Mouse (Mus musculus) hindbrain, embryonic 16.5 days (tissue): ENCODE results near the gene Trpm7. TPM values are rescaled to one million over a fixed set of nuclear protein-coding genes. Genes with fewer than 3 reads are reported as not detected.

Experiments used
- ATAC-seq: fragments of 200-750 bp; cut with Nextera tagmentation; 2 replicates; pipeline ENCODE4 v1.8.0; 2017; ENCODE audit warnings: moderate TSS enrichment, moderate library complexity
- H3K27ac ChIP-seq: fragments of 300-500 bp; sonication (generic); 2 replicates; pipeline ENCODE4 v1.5.1; 2014; ENCODE audit warnings: low read depth, mild to moderate bottlenecking, control low read depth, low read length, moderate library complexity
- H3K27me3 ChIP-seq: fragments of 300-500 bp; sonication (generic); replicated peaks from 2 replicates; pipeline ENCODE4 v1.6.1; 2014; ENCODE audit warnings: low read length; ENCODE audit not compliant: control insufficient read depth, insufficient read depth
- H3K36me3 ChIP-seq: fragments of 300-500 bp; sonication (generic); 2 replicates; pipeline ENCODE4 v1.6.1; 2014; ENCODE audit warnings: mild to moderate bottlenecking, low read length, moderate library complexity, mixed read lengths; ENCODE audit not compliant: control insufficient read depth, insufficient read depth
- H3K4me1 ChIP-seq: fragments of 300-500 bp; sonication (generic); 2 replicates; pipeline ENCODE4 v1.6.1; 2014; ENCODE audit warnings: low read depth, low read length; ENCODE audit not compliant: control insufficient read depth, insufficient read depth
- H3K4me2 ChIP-seq: fragments of 300-500 bp; sonication (generic); 2 replicates; pipeline ENCODE4 v1.6.1; 2014; ENCODE audit warnings: mild to moderate bottlenecking, low read length, control low read depth, moderate library complexity
- H3K4me3 ChIP-seq: fragments of 300-500 bp; sonication (generic); 2 replicates; pipeline ENCODE4 v1.5.1; 2014; ENCODE audit warnings: mild to moderate bottlenecking, low read length, control low read depth, moderate library complexity
- H3K9ac ChIP-seq: fragments of 300-500 bp; sonication (generic); 2 replicates; pipeline ENCODE4 v1.6.1; 2014; ENCODE audit warnings: low read depth, mild to moderate bottlenecking, control low read depth, low read length, moderate library complexity
- H3K9me3 ChIP-seq: fragments of 300-500 bp; sonication (generic); 2 replicates; pipeline ENCODE4 v1.6.1; 2014; ENCODE audit warnings: mild to moderate bottlenecking, low read length, moderate library complexity; ENCODE audit not compliant: control insufficient read depth
- WGBS: fragments of 180-500 bp; shearing (Covaris S2); extraction: QIAGEN DNeasy Blood & Tissue Kit; methylation state at CpG from one replicate; pipeline ENCODE4 v1.1.7; 2014; 5-methylcytosine and 5-hydroxymethylcytosine counted together
- polyA plus RNA-seq: library from polyadenylated mRNA; unstranded; fragments of >200 nt; fragmentation: Nextera tagmentation; extraction: Ambion mirVana; gene quantifications from 2 replicates; pipeline ENCODE4 v1.2.1, GENCODE M21; 2015

Gene Trpm7
- polyA plus RNA-seq, 1 experiment from 2014 or later = 28.8 TPM

GRCm38 (mm10) chr2:126865026-126865425 lies 11.0 kb downstream of the Trpm7 start:
- Histone ChIP-seq H3K4me3 (no peak overlapping the region), H3K4me2 (no peak overlapping the region), H3K27ac (no peak overlapping the region), H3K27me3 (no peaks in the 10 kb centered on the region), H3K9ac (no peak overlapping the region), H3K36me3 (no peaks in the 10 kb centered on the region), H3K4me1 (no peaks in the 10 kb centered on the region), H3K9me3 (no peaks in the 10 kb centered on the region)
- no peak for ATAC-seq
- 92% methylated on average over 3 of the region's 3 CpGs for WGBS

GRCm38 (mm10) chr2:126844751-126845150 lies 31.3 kb downstream of the Trpm7 start:
- no peaks in the 10 kb centered on the region for H3K27me3 ChIP-seq
- H3K27ac ChIP-seq = no peak overlapping the region
- H3K4me3 ChIP-seq = no peak overlapping the region
- ATAC-seq = no peak
- H3K9ac ChIP-seq = no peak overlapping the region
- 91% methylated on average over 4 of the region's 4 CpGs for WGBS
- no peaks in the 10 kb centered on the region for H3K9me3 ChIP-seq
- H3K4me2 ChIP-seq = no peak overlapping the region
- H3K4me1 ChIP-seq = no peaks in the 10 kb centered on the region
- peaks cover 21% of the 10 kb centered on the region for H3K36me3 ChIP-seq

- H3K27me3 ChIP-seq = no peaks in the 10 kb centered on the region
- no peak overlapping the region for H3K4me2 ChIP-seq
- H3K27ac ChIP-seq = no peak overlapping the region
- no peaks in the 10 kb centered on the region for H3K4me1 ChIP-seq
- H3K9me3 ChIP-seq = no peaks in the 10 kb centered on the region
- WGBS = 95% methylated on average over 5 of the region's 5 CpGs
- no peak overlapping the region for H3K9ac ChIP-seq
- peaks cover 30% of the 10 kb centered on the region for H3K36me3 ChIP-seq
- no peak overlapping the region for H3K4me3 ChIP-seq
- ATAC-seq = no peak
Measured at GRCm38 (mm10) chr2:126838848-126839247, 37.2 kb downstream of the Trpm7 start.

- Histone ChIP-seq H3K27ac (no peak overlapping the region), H3K9me3 (no peaks in the 10 kb centered on the region), H3K4me1 (no peaks in the 10 kb centered on the region), H3K9ac (no peak overlapping the region), H3K27me3 (no peaks in the 10 kb centered on the region), H3K36me3 (peaks cover 13% of the 10 kb centered on the region), H3K4me2 (no peak overlapping the region), H3K4me3 (no peak overlapping the region)
- no peak for ATAC-seq
- 84% methylated on average over 2 of the region's 2 CpGs for WGBS
Measured at GRCm38 (mm10) chr2:126817414-126817813, 58.6 kb downstream of the Trpm7 start.

GRCm38 (mm10) chr2:126816644-126817347 lies 59.2 kb downstream of the Trpm7 start:
- Histone ChIP-seq H3K9ac (no peak overlapping the region), H3K27ac (no peak overlapping the region), H3K9me3 (no peaks in the 10 kb centered on the region), H3K4me2 (no peak overlapping the region), H3K36me3 (peaks cover 16% of the 10 kb centered on the region), H3K4me3 (no peak overlapping the region), H3K27me3 (no peaks in the 10 kb centered on the region), H3K4me1 (no peaks in the 10 kb centered on the region)
- 92% methylated on average over 4 of the region's 4 CpGs for WGBS
- no peak for ATAC-seq

GRCm38 (mm10) chr2:126815822-126816221 lies 60.2 kb downstream of the Trpm7 start:
- no peak overlapping the region for H3K4me2 ChIP-seq
- no peak for ATAC-seq
- H3K9ac ChIP-seq = no peak overlapping the region
- no peaks in the 10 kb centered on the region for H3K27me3 ChIP-seq
- H3K27ac ChIP-seq = no peak overlapping the region
- no peak overlapping the region for H3K4me3 ChIP-seq
- peaks cover 21% of the 10 kb centered on the region for H3K36me3 ChIP-seq
- H3K4me1 ChIP-seq = no peaks in the 10 kb centered on the region
- 23% methylated on average over 1 of the region's 1 CpGs for WGBS
- no peaks in the 10 kb centered on the region for H3K9me3 ChIP-seq

GRCm38 (mm10) chr2:126801980-126802379 lies 74.0 kb downstream of the Trpm7 start:
- ATAC-seq = no peak
- no peaks in the 10 kb centered on the region for H3K4me1 ChIP-seq
- 95% methylated on average over 3 of the region's 3 CpGs for WGBS

GRCm38 (mm10) chr2:126798455-126798854 lies 77.6 kb downstream of the Trpm7 start:
- WGBS = 80% methylated on average over 5 of the region's 5 CpGs
- H3K4me1 ChIP-seq = no peaks in the 10 kb centered on the region

More at GRCm38 (mm10) chr2:126801980-126802379, 74.0 kb downstream of the Trpm7 start:
- H3K4me3 ChIP-seq = no peak overlapping the region
- no peaks in the 10 kb centered on the region for H3K27me3 ChIP-seq
- no peak overlapping the region for H3K4me2 ChIP-seq
- peaks cover 23% of the 10 kb centered on the region for H3K36me3 ChIP-seq
- H3K27ac ChIP-seq = no peak overlapping the region
- no peaks in the 10 kb centered on the region for H3K9me3 ChIP-seq
- no peak overlapping the region for H3K9ac ChIP-seq

GRCm38 (mm10) chr2:126795708-126796107 lies 80.3 kb downstream of the Trpm7 start:
- no peaks in the 10 kb centered on the region for H3K4me1 ChIP-seq
- H3K27ac ChIP-seq = no peak overlapping the region
- 92% methylated on average over 3 of the region's 3 CpGs for WGBS
- ATAC-seq = no peak
- no peak overlapping the region for H3K4me3 ChIP-seq
- no peak overlapping the region for H3K4me2 ChIP-seq
- H3K9me3 ChIP-seq = no peaks in the 10 kb centered on the region
- H3K9ac ChIP-seq = no peak overlapping the region
- no peaks in the 10 kb centered on the region for H3K27me3 ChIP-seq
- peaks cover 35% of the 10 kb centered on the region for H3K36me3 ChIP-seq

More at GRCm38 (mm10) chr2:126798455-126798854, 77.6 kb downstream of the Trpm7 start:
- Histone ChIP-seq H3K27ac (no peak overlapping the region), H3K9ac (no peak overlapping the region), H3K9me3 (no peaks in the 10 kb centered on the region), H3K36me3 (peaks cover 32% of the 10 kb centered on the region), H3K4me3 (no peak overlapping the region), H3K4me2 (no peak overlapping the region), H3K27me3 (no peaks in the 10 kb centered on the region)
- no peak for ATAC-seq
